Mouse (Mus musculus): ENCODE measurements around the gene Ppp1r14b.
A peak's percentile ranks its signal among the peaks of the same experiment; 100 is the strongest.

Ppp1r14b gene

GRCm38 (mm10) chr19:6941372-6942248, 33.2 kb upstream of the Ppp1r14b start, which contains the start of gene Bad:
Gene Bad (plus strand): TSS chr19:6941861.
- H3K4me3 ChIP-seq (replicated peaks; ENCODE audit: low read length): peak within 1 kb of the TSS; percentile 95
- peaks cover 47% of the 10 kb centered on the region for H3K4me1 ChIP-seq (replicated peaks; ENCODE audit: low read depth, low read length)
- no peak for TF ChIP-seq POU5F1 (IDR thresholded peaks at IDR 0.05; ENCODE audit: borderline replicate concordance, low read length)
- no peak for TF ChIP-seq NANOG (IDR thresholded peaks at IDR 0.05; ENCODE audit: borderline replicate concordance, low read length)
- no peak for TF ChIP-seq CTCF (conservative IDR thresholded peaks at IDR 0.05; ENCODE audit: low read length)
- peaks cover 18% of the 10 kb centered on the region for H3K36me3 ChIP-seq (ENCODE audit: insufficient read depth, low read length)
- H3K27me3 ChIP-seq (ENCODE audit: insufficient read depth, low read length): 0 out of 2 replicates have a peak, but pooled peaks cover 3% of the 10 kb centered on the region
- H3K9me3 ChIP-seq (ENCODE audit: low read length): no peaks in the 10 kb centered on the region

- Histone ChIP-seq H3K36me3 (ENCODE audit: insufficient read depth, low read length) (peaks cover 18% of the 10 kb centered on the region), H3K4me1 (replicated peaks; ENCODE audit: low read depth, low read length) (peaks cover 53% of the 10 kb centered on the region), H3K9me3 (ENCODE audit: low read length) (no peaks in the 10 kb centered on the region), H3K4me3 (replicated peaks; ENCODE audit: low read length) (peak within 1 kb of the TSS; percentile 95), H3K27me3 (ENCODE audit: insufficient read depth, low read length) (0 out of 2 replicates have a peak, but pooled peaks cover 3% of the 10 kb centered on the region)
- no peak for TF ChIP-seq POU5F1 (IDR thresholded peaks at IDR 0.05; ENCODE audit: borderline replicate concordance, low read length)
Measured at GRCm38 (mm10) chr19:6942249-6942691, 32.5 kb upstream of the Ppp1r14b start, which contains the start of gene Gpr137. Gene Gpr137 (minus strand): TSS chr19:6942480.

- 0 out of 2 replicates have a peak, but pooled peaks cover 3% of the 10 kb centered on the region for H3K27me3 ChIP-seq (ENCODE audit: insufficient read depth, low read length)
- H3K4me1 ChIP-seq (replicated peaks; ENCODE audit: low read depth, low read length): peaks cover 57% of the 10 kb centered on the region
- H3K4me3 ChIP-seq (replicated peaks; ENCODE audit: low read length): peak overlapping the region; percentile 95
- H3K36me3 ChIP-seq (ENCODE audit: insufficient read depth, low read length): peaks cover 18% of the 10 kb centered on the region
- TF ChIP-seq CTCF (conservative IDR thresholded peaks at IDR 0.05; ENCODE audit: low read length) (no peak), POU5F1 (IDR thresholded peaks at IDR 0.05; ENCODE audit: borderline replicate concordance, low read length) (no peak), NANOG (IDR thresholded peaks at IDR 0.05; ENCODE audit: borderline replicate concordance, low read length) (no peak)
- H3K9me3 ChIP-seq (ENCODE audit: low read length): no peaks in the 10 kb centered on the region
Measured at GRCm38 (mm10) chr19:6942764-6943163, 32.0 kb upstream of the Ppp1r14b start.

- peaks cover 66% of the 10 kb centered on the region for H3K4me1 ChIP-seq (replicated peaks; ENCODE audit: low read depth, low read length)
- peaks cover 18% of the 10 kb centered on the region for H3K36me3 ChIP-seq (ENCODE audit: insufficient read depth, low read length)
- TF ChIP-seq POU5F1 (IDR thresholded peaks at IDR 0.05; ENCODE audit: borderline replicate concordance, low read length) (no peak), NANOG (IDR thresholded peaks at IDR 0.05; ENCODE audit: borderline replicate concordance, low read length) (no peak), CTCF (conservative IDR thresholded peaks at IDR 0.05; ENCODE audit: low read length) (no peak)
- H3K9me3 ChIP-seq (ENCODE audit: low read length): no peaks in the 10 kb centered on the region
- H3K27me3 ChIP-seq (ENCODE audit: insufficient read depth, low read length): no peaks in the 10 kb centered on the region
- no peak overlapping the region for H3K4me3 ChIP-seq (replicated peaks; ENCODE audit: low read length)
Measured at GRCm38 (mm10) chr19:6943709-6944108, 31.1 kb upstream of the Ppp1r14b start.

- Histone ChIP-seq H3K9me3 (ENCODE audit: low read length) (no peaks in the 10 kb centered on the region), H3K4me3 (replicated peaks; ENCODE audit: low read length) (no peak overlapping the region), H3K36me3 (ENCODE audit: insufficient read depth, low read length) (peaks cover 32% of the 10 kb centered on the region), H3K27me3 (ENCODE audit: insufficient read depth, low read length) (no peaks in the 10 kb centered on the region), H3K4me1 (replicated peaks; ENCODE audit: low read depth, low read length) (peaks cover 74% of the 10 kb centered on the region)
- TF ChIP-seq POU5F1 (IDR thresholded peaks at IDR 0.05; ENCODE audit: borderline replicate concordance, low read length): no peak
- TF ChIP-seq CTCF (conservative IDR thresholded peaks at IDR 0.05; ENCODE audit: low read length): no peak
- TF ChIP-seq NANOG (IDR thresholded peaks at IDR 0.05; ENCODE audit: borderline replicate concordance, low read length): no peak
Measured at GRCm38 (mm10) chr19:6947742-6948141, 27.0 kb upstream of the Ppp1r14b start.

- H3K4me1 ChIP-seq (replicated peaks; ENCODE audit: low read depth, low read length): peaks cover 74% of the 10 kb centered on the region
- peaks cover 36% of the 10 kb centered on the region for H3K36me3 ChIP-seq (ENCODE audit: insufficient read depth, low read length)
- TF ChIP-seq POU5F1 (IDR thresholded peaks at IDR 0.05; ENCODE audit: borderline replicate concordance, low read length) (no peak), CTCF (conservative IDR thresholded peaks at IDR 0.05; ENCODE audit: low read length) (no peak), NANOG (IDR thresholded peaks at IDR 0.05; ENCODE audit: borderline replicate concordance, low read length) (no peak)
- no peaks in the 10 kb centered on the region for H3K27me3 ChIP-seq (ENCODE audit: insufficient read depth, low read length)
- no peak overlapping the region for H3K4me3 ChIP-seq (replicated peaks; ENCODE audit: low read length)
- H3K9me3 ChIP-seq (ENCODE audit: low read length): no peaks in the 10 kb centered on the region
Measured at GRCm38 (mm10) chr19:6948186-6948585, 26.6 kb upstream of the Ppp1r14b start.

- H3K27me3 ChIP-seq (ENCODE audit: insufficient read depth, low read length): no peaks in the 10 kb centered on the region
- peaks cover 80% of the 10 kb centered on the region for H3K4me1 ChIP-seq (replicated peaks; ENCODE audit: low read depth, low read length)
- peak overlapping the region; percentile 88; the same call in 1 of the 2 replicates for H3K4me3 ChIP-seq (replicated peaks; ENCODE audit: low read length)
- H3K9me3 ChIP-seq (ENCODE audit: low read length): no peaks in the 10 kb centered on the region
- no peak for TF ChIP-seq NANOG (IDR thresholded peaks at IDR 0.05; ENCODE audit: borderline replicate concordance, low read length)
- TF ChIP-seq CTCF (conservative IDR thresholded peaks at IDR 0.05; ENCODE audit: low read length): no peak
- TF ChIP-seq POU5F1 (IDR thresholded peaks at IDR 0.05; ENCODE audit: borderline replicate concordance, low read length): no peak
- H3K36me3 ChIP-seq (ENCODE audit: insufficient read depth, low read length): peaks cover 45% of the 10 kb centered on the region
Measured at GRCm38 (mm10) chr19:6949532-6949931, 25.2 kb upstream of the Ppp1r14b start.

- no peaks in the 10 kb centered on the region for H3K27me3 ChIP-seq (ENCODE audit: insufficient read depth, low read length)
- H3K36me3 ChIP-seq (ENCODE audit: insufficient read depth, low read length): peaks cover 48% of the 10 kb centered on the region
- TF ChIP-seq CTCF (conservative IDR thresholded peaks at IDR 0.05; ENCODE audit: low read length) (no peak), POU5F1 (IDR thresholded peaks at IDR 0.05; ENCODE audit: borderline replicate concordance, low read length) (no peak), NANOG (IDR thresholded peaks at IDR 0.05; ENCODE audit: borderline replicate concordance, low read length) (no peak)
- H3K9me3 ChIP-seq (ENCODE audit: low read length): no peaks in the 10 kb centered on the region
- H3K4me1 ChIP-seq (replicated peaks; ENCODE audit: low read depth, low read length): peaks cover 83% of the 10 kb centered on the region
- H3K4me3 ChIP-seq (replicated peaks; ENCODE audit: low read length): peak overlapping the region; percentile 88
Measured at GRCm38 (mm10) chr19:6949951-6950350, 24.8 kb upstream of the Ppp1r14b start.
